Mouse (Mus musculus) left cerebral cortex, adult 8-10 months (tissue): Measurements from ENCODE around the gene Gm20388. TPM values are rescaled to one million over a fixed set of nuclear protein-coding genes. Genes with fewer than 3 reads are reported as not detected.

Experiments used
- DNase-seq, 2 experiments: peaks; one replicate each; pipeline ENCODE4 v3.0.0; 2022; ENCODE audit warnings: low spot score in 2 of 2
- total RNA-seq, 4 experiments: library from RNA; stranded (reverse); gene quantifications; 2 replicates each; pipeline ENCODE4 v1.2.4; 2022

The Gm20388 gene
- total RNA-seq, 4 experiments from 2014 or later, result 10.4 to 20.8 (median 16.4) TPM

GRCm38 (mm10) chr8:123768492-123769356 is 3858.1 kb downstream of the Gm20388 start:
- DNase-seq, result peak in 1 of 2 experiments; percentile 77

GRCm38 (mm10) chr8:123773468-123773867 is 3862.8 kb downstream of the Gm20388 start:
- DNase-seq, result no peak

GRCm38 (mm10) chr8:123774491-123774890 is 3863.8 kb downstream of the Gm20388 start:
- no peak for DNase-seq

- DNase-seq, result peak in 1 of 2 experiments; percentile 61
Observed at GRCm38 (mm10) chr8:123777319-123777718, 3866.7 kb downstream of the Gm20388 start.

- DNase-seq, result no peak
Observed at GRCm38 (mm10) chr8:123780471-123780870, 3869.8 kb downstream of the Gm20388 start.

- DNase-seq, result no peak
Observed at GRCm38 (mm10) chr8:123781256-123781655, 3870.6 kb downstream of the Gm20388 start.

- peak; percentile 58 to 73 for DNase-seq
Observed at GRCm38 (mm10) chr8:123783525-123784249, 3873.0 kb downstream of the Gm20388 start.

GRCm38 (mm10) chr8:123786166-123786565 is 3875.5 kb downstream of the Gm20388 start:
- peak in 1 of 2 experiments; percentile 53 for DNase-seq

- no peak for DNase-seq
Observed at GRCm38 (mm10) chr8:123786644-123787043, 3876.0 kb downstream of the Gm20388 start.

- no peak for DNase-seq
Observed at GRCm38 (mm10) chr8:123787254-123787897, 3876.7 kb downstream of the Gm20388 start.

GRCm38 (mm10) chr8:123788416-123789170 is 3878.0 kb downstream of the Gm20388 start:
- DNase-seq, result peak in 1 of 2 experiments; percentile 39

GRCm38 (mm10) chr8:123789461-123789860 is 3878.8 kb downstream of the Gm20388 start:
- DNase-seq, result no peak

- peak; percentile 72 to 92 for DNase-seq
Observed at GRCm38 (mm10) chr8:123789970-123790369, 3879.3 kb downstream of the Gm20388 start.

GRCm38 (mm10) chr8:123791101-123791844 is 3880.6 kb downstream of the Gm20388 start:
- DNase-seq, result no peak

- DNase-seq, result no peak
Observed at GRCm38 (mm10) chr8:123791845-123792225, 3881.2 kb downstream of the Gm20388 start.

GRCm38 (mm10) chr8:123793900-123794299 is 3883.3 kb downstream of the Gm20388 start:
- DNase-seq, result no peak

GRCm38 (mm10) chr8:123794766-123795165 is 3884.1 kb downstream of the Gm20388 start:
- DNase-seq, result no peak

- DNase-seq, result no peak
Observed at GRCm38 (mm10) chr8:123796758-123797157, 3886.1 kb downstream of the Gm20388 start.

GRCm38 (mm10) chr8:123797928-123798327 is 3887.3 kb downstream of the Gm20388 start:
- DNase-seq, result no peak

GRCm38 (mm10) chr8:123799434-123799833 is 3888.8 kb downstream of the Gm20388 start:
- DNase-seq, result no peak
